8 mouse cellular contexts compared by ENCODE assay signal in the genomic region with DNA sequence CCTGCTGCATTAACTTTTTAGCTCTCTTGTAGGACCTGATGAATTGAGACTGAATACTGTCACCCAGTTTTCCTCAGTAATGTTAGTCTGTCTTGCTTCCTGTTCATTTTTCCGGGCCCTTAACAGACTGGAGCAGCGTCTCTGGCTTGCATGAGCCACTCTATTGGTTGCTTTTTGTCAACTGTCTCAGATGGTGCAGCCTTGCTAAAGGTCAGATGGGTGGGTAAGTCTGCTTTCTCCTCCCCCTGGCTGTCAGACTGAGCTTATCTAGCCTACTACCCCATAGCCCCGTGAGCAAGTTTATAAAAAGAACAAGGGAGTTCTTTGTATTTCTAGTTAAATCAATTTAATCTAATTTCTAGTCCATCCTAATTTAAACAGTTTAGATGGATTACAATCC. TPM values are rescaled to one million over a fixed set of nuclear protein-coding genes. Genes with fewer than 3 reads are reported as not detected.
DNase-seq lines count a peak whose midpoint lies in the region; ATAC-seq and TF ChIP-seq lines count a peak whose summit lies in the region.
"Had no signal": no experiment of that assay in that cellular context is flagged by ENCODE, and none has a peak within 500 bp of the region (broad histone marks: within the 10 kb centered on the region; RNA-seq: fewer than 3 reads in every experiment).

No protein-coding gene starts in this region.

- TF ChIP-seq CTCF in layer of hippocampus, adult 2 months (conservative IDR thresholded peaks at IDR 0.05) = 0 out of 2 replicates have a peak, but pooled peaks have one; percentile 10

- ATAC-seq in megakaryocyte progenitor cell, adult 5-6 weeks (replicated peaks; ENCODE audit: poor library complexity) = peak; percentile 83

- no peak overlapping the region for H3K27ac ChIP-seq in layer of hippocampus, adult 2 months

- H3K4me3 ChIP-seq in layer of hippocampus, adult 2 months = no peak overlapping the region

- DNase-seq in layer of hippocampus, adult 2 months (ENCODE audit: low spot score in 2 of 2) = no peak
- DNase-seq in layer of hippocampus, postnatal 25 days (ENCODE audit: extremely low spot score in 1 of 2, low spot score in 1 of 2) = no peak
- DNase-seq in c-Kit-positive CD71-positive TER-119-positive erythroid progenitor cells, embryonic 14.5 days (ENCODE audit: low spot score) = peak; percentile 44
- DNase-seq in heart, postnatal 4 days = peak; percentile 38
- no peak for DNase-seq in spleen, adult 18-20 months
- DNase-seq in right cerebral cortex, postnatal 14 days = no peak
- DNase-seq: gastrocnemius, postnatal 10 days had no signal

RNA-seq across cellular contexts. Expression of a gene that starts 23.6 kb away (rescaled TPM):
- total RNA-seq in layer of hippocampus, adult 2 months (2021) = 10 to 100 TPM; 61.1 to 62.4 TPM
- 10 to 100 TPM; 49.9 to 58.4 TPM for total RNA-seq in layer of hippocampus, postnatal 25 days (2021)
- 10 to 100 TPM; 51.2 to 51.3 TPM for total RNA-seq in heart, postnatal 4 days (2021)
- 35.9 and 37.9 TPM in 2 replicates for total RNA-seq in megakaryocyte progenitor cell, adult 5-6 weeks (2015)
- total RNA-seq in megakaryocyte progenitor cell, adult 5-6 weeks (2017) = 30.2 and 35.3 TPM in 2 replicates

Comparison
In these comparisons a context has a peak if more than half of its experiments do, and no peak if none do; other contexts are left out.
1. DNase-seq: peak in c-Kit-positive CD71-positive TER-119-positive erythroid progenitor cells, embryonic 14.5 days (single experiment) and heart, postnatal 4 days (single experiment); none in layer of hippocampus, adult 2 months (0 of 2), layer of hippocampus, postnatal 25 days (0 of 2), spleen, adult 18-20 months (0 of 2) and right cerebral cortex, postnatal 14 days (single experiment).